Mouse (Mus musculus) limb, embryonic 15.5 days (tissue): ENCODE results near the gene Maml2. TPM values are rescaled to one million over a fixed set of nuclear protein-coding genes. Genes with fewer than 3 reads are reported as not detected.

Experiments used
- ATAC-seq: fragments of 200-750 bp; cut with Nextera tagmentation; 2 replicates; pipeline ENCODE4 v1.8.0; 2017; ENCODE audit warnings: low read depth, moderate TSS enrichment; ENCODE audit not compliant: insufficient number of reproducible peaks, low FRiP score, low TSS enrichment
- H3K27ac ChIP-seq: fragments of 300-500 bp; sonication (generic); 2 replicates; pipeline ENCODE4 v1.5.1; 2015; ENCODE audit warnings: moderate library complexity, mild to moderate bottlenecking, inconsistent platforms
- H3K27me3 ChIP-seq: fragments of 300-500 bp; sonication (generic); 2 replicates; pipeline ENCODE4 v1.6.1; 2015; ENCODE audit warnings: inconsistent platforms
- H3K36me3 ChIP-seq: fragments of 300-500 bp; sonication (generic); 2 replicates; pipeline ENCODE4 v1.6.1; 2015; ENCODE audit warnings: inconsistent platforms
- H3K4me1 ChIP-seq: fragments of 300-500 bp; sonication (generic); 2 replicates; pipeline ENCODE4 v1.6.1; 2015; ENCODE audit warnings: inconsistent platforms
- H3K4me2 ChIP-seq: fragments of 300-500 bp; sonication (generic); 2 replicates; pipeline ENCODE4 v1.6.1; 2015; ENCODE audit warnings: mild to moderate bottlenecking, inconsistent platforms
- H3K4me3 ChIP-seq: fragments of 300-500 bp; sonication (generic); 2 replicates; pipeline ENCODE4 v1.5.1; 2015; ENCODE audit warnings: mild to moderate bottlenecking, inconsistent platforms
- H3K9ac ChIP-seq: fragments of 300-500 bp; sonication (generic); 2 replicates; pipeline ENCODE4 v1.6.1; 2015; ENCODE audit warnings: inconsistent platforms
- H3K9me3 ChIP-seq: fragments of 300-500 bp; sonication (generic); 2 replicates; pipeline ENCODE4 v1.6.1; 2016; ENCODE audit warnings: inconsistent platforms
- WGBS: fragments of 180-500 bp; shearing (Covaris S2); methylation state at CpG from one replicate; pipeline ENCODE4 v1.1.7; 2015; 5-methylcytosine and 5-hydroxymethylcytosine counted together
- polyA plus RNA-seq: library from polyadenylated mRNA; unstranded; fragments of >200 nt; fragmentation: Nextera tagmentation; extraction: Ambion mirVana; gene quantifications from 2 replicates; pipeline ENCODE4 v1.2.1, GENCODE M21; 2015

The Maml2 gene
- polyA plus RNA-seq, 1 experiment from 2014 or later = 10.9 TPM

- peak overlapping the region; percentile 36 for H3K4me2 ChIP-seq
- no peaks in the 10 kb centered on the region for H3K36me3 ChIP-seq
- no peaks in the 10 kb centered on the region for H3K4me1 ChIP-seq
- H3K27me3 ChIP-seq = no peaks in the 10 kb centered on the region
- H3K9me3 ChIP-seq = no peaks in the 10 kb centered on the region
- ATAC-seq = no peak
- peak overlapping the region; percentile 67 for H3K27ac ChIP-seq
- H3K9ac ChIP-seq = no peak overlapping the region
- H3K4me3 ChIP-seq = 0 out of 2 replicates have a peak overlapping the region, but pooled peaks have one; percentile 7
- WGBS = 6% methylated on average over 8 of the region's 8 CpGs
These were observed 383.9 kb downstream of the Maml2 start for GRCm38 (mm10) chr9:13681581-13682038.

- no peak overlapping the region for H3K27ac ChIP-seq
- H3K9ac ChIP-seq = no peak overlapping the region
- H3K36me3 ChIP-seq = no peaks in the 10 kb centered on the region
- no peak for ATAC-seq
- no peaks in the 10 kb centered on the region for H3K9me3 ChIP-seq
- H3K4me3 ChIP-seq = no peak overlapping the region
- WGBS = 80% methylated on average over 6 of the region's 6 CpGs
- no peaks in the 10 kb centered on the region for H3K27me3 ChIP-seq
- H3K4me1 ChIP-seq = no peaks in the 10 kb centered on the region
- no peak overlapping the region for H3K4me2 ChIP-seq
These were observed 386.7 kb downstream of the Maml2 start for GRCm38 (mm10) chr9:13684327-13684934.

GRCm38 (mm10) chr9:13686977-13687659 lies 389.4 kb downstream of the Maml2 start:
- Histone ChIP-seq H3K27ac (no peak overlapping the region), H3K9ac (no peak overlapping the region), H3K9me3 (no peaks in the 10 kb centered on the region), H3K36me3 (no peaks in the 10 kb centered on the region), H3K4me2 (no peak overlapping the region), H3K4me3 (no peak overlapping the region), H3K27me3 (no peaks in the 10 kb centered on the region), H3K4me1 (no peaks in the 10 kb centered on the region)
- WGBS = 88% methylated on average over 19 of the region's 19 CpGs
- no peak for ATAC-seq

GRCm38 (mm10) chr9:13688997-13689396 lies 391.2 kb downstream of the Maml2 start:
- Histone ChIP-seq H3K4me3 (no peak overlapping the region), H3K4me1 (no peaks in the 10 kb centered on the region), H3K9me3 (no peaks in the 10 kb centered on the region), H3K36me3 (no peaks in the 10 kb centered on the region), H3K27me3 (no peaks in the 10 kb centered on the region), H3K27ac (no peak overlapping the region), H3K4me2 (no peak overlapping the region), H3K9ac (no peak overlapping the region)
- no peak for ATAC-seq
- 75% methylated on average over 9 of the region's 9 CpGs for WGBS

- Histone ChIP-seq H3K27ac (no peak overlapping the region), H3K27me3 (no peaks in the 10 kb centered on the region), H3K4me3 (no peak overlapping the region), H3K9ac (no peak overlapping the region), H3K36me3 (no peaks in the 10 kb centered on the region), H3K4me2 (no peak overlapping the region), H3K4me1 (peaks cover 4% of the 10 kb centered on the region; the same call in 1 of the 2 replicates), H3K9me3 (no peaks in the 10 kb centered on the region)
- WGBS = 61% methylated on average over 8 of the region's 8 CpGs
- ATAC-seq = no peak
These were observed 392.6 kb downstream of the Maml2 start for GRCm38 (mm10) chr9:13690321-13690720.

GRCm38 (mm10) chr9:13693693-13694284 lies 396.0 kb downstream of the Maml2 start:
- H3K4me2 ChIP-seq = no peak overlapping the region
- WGBS = 75% methylated on average over 3 of the region's 3 CpGs
- no peaks in the 10 kb centered on the region for H3K9me3 ChIP-seq
- no peak overlapping the region for H3K27ac ChIP-seq
- H3K9ac ChIP-seq = no peak overlapping the region
- H3K36me3 ChIP-seq = no peaks in the 10 kb centered on the region
- ATAC-seq = no peak
- H3K4me3 ChIP-seq = no peak overlapping the region
- peaks cover 12% of the 10 kb centered on the region for H3K4me1 ChIP-seq
- no peaks in the 10 kb centered on the region for H3K27me3 ChIP-seq

GRCm38 (mm10) chr9:13694293-13694692 lies 396.5 kb downstream of the Maml2 start:
- Histone ChIP-seq H3K36me3 (no peaks in the 10 kb centered on the region), H3K9me3 (no peaks in the 10 kb centered on the region), H3K4me2 (no peak overlapping the region), H3K27ac (peak overlapping the region; percentile 47; the same call in 1 of the 2 replicates), H3K4me3 (no peak overlapping the region), H3K27me3 (no peaks in the 10 kb centered on the region), H3K9ac (no peak overlapping the region), H3K4me1 (peaks cover 12% of the 10 kb centered on the region)
- ATAC-seq = no peak
- WGBS = 45% methylated on average over 5 of the region's 5 CpGs

- 78% methylated on average over 4 of the region's 4 CpGs for WGBS
- no peaks in the 10 kb centered on the region for H3K27me3 ChIP-seq
- no peak overlapping the region for H3K4me2 ChIP-seq
- peak overlapping the region; percentile 65; the same call in 1 of the 2 replicates for H3K27ac ChIP-seq
- peak; percentile 30; the same call in 1 of the 2 replicates for ATAC-seq
- H3K9ac ChIP-seq = no peak overlapping the region
- no peaks in the 10 kb centered on the region for H3K9me3 ChIP-seq
- 0 out of 2 replicates have a peak, but pooled peaks cover under 1% of the 10 kb centered on the region for H3K36me3 ChIP-seq
- peaks cover 12% of the 10 kb centered on the region for H3K4me1 ChIP-seq
- no peak overlapping the region for H3K4me3 ChIP-seq
These were observed 399.5 kb downstream of the Maml2 start for GRCm38 (mm10) chr9:13697041-13697811.

- Histone ChIP-seq H3K4me3 (no peak overlapping the region), H3K9ac (no peak overlapping the region), H3K4me2 (no peak overlapping the region), H3K36me3 (0 out of 2 replicates have a peak, but pooled peaks cover 5% of the 10 kb centered on the region), H3K9me3 (no peaks in the 10 kb centered on the region), H3K27me3 (no peaks in the 10 kb centered on the region), H3K27ac (no peak overlapping the region), H3K4me1 (peaks cover 12% of the 10 kb centered on the region)
- no peak for ATAC-seq
- 85% methylated on average over 4 of the region's 4 CpGs for WGBS
These were observed 400.1 kb downstream of the Maml2 start for GRCm38 (mm10) chr9:13697869-13698268.

GRCm38 (mm10) chr9:13699061-13699780 lies 401.5 kb downstream of the Maml2 start:
- WGBS = 42% methylated on average over 14 of the region's 14 CpGs
- H3K9ac ChIP-seq = no peak overlapping the region
- peaks cover 12% of the 10 kb centered on the region for H3K4me1 ChIP-seq
- H3K4me3 ChIP-seq = no peak overlapping the region
- H3K27ac ChIP-seq = no peak overlapping the region
- peaks cover 17% of the 10 kb centered on the region; the same call in 1 of the 2 replicates for H3K36me3 ChIP-seq
- H3K9me3 ChIP-seq = no peaks in the 10 kb centered on the region
- H3K27me3 ChIP-seq = no peaks in the 10 kb centered on the region
- no peak overlapping the region for H3K4me2 ChIP-seq
- ATAC-seq = no peak

GRCm38 (mm10) chr9:13699781-13700116 lies 402.0 kb downstream of the Maml2 start:
- Histone ChIP-seq H3K4me1 (peaks cover 7% of the 10 kb centered on the region), H3K4me3 (no peak overlapping the region), H3K9ac (no peak overlapping the region), H3K4me2 (no peak overlapping the region), H3K9me3 (no peaks in the 10 kb centered on the region), H3K36me3 (peaks cover 17% of the 10 kb centered on the region; the same call in 1 of the 2 replicates), H3K27me3 (no peaks in the 10 kb centered on the region), H3K27ac (no peak overlapping the region)
- ATAC-seq = no peak
- WGBS = 68% methylated on average over 5 of the region's 5 CpGs
